Mouse (Mus musculus) thymus, postnatal 14 days (tissue): ENCODE measurements at regions not wholly inside any gene's neighbourhood (a gene's known extent, or its start where the extent isn't known, plus 50 kb on each side); places are given as distances from the start of the nearest gene placed in this dataset.

Experiments
- DNase-seq: peaks from one replicate; pipeline ENCODE4 v3.0.0; 2021

GRCm38 (mm10) chr6:67113686-67114278 is 76.5 kb upstream of the Gadd45a start:
- DNase-seq = peak; percentile 42

- no peak for DNase-seq
These were observed 76.0 kb upstream of the Gadd45a start for GRCm38 (mm10) chr6:67113261-67113660.

- DNase-seq = no peak
These were observed 75.1 kb upstream of the Gadd45a start for GRCm38 (mm10) chr6:67112311-67112710.

GRCm38 (mm10) chr6:67111581-67111980 is 74.3 kb upstream of the Gadd45a start:
- no peak for DNase-seq

- no peak for DNase-seq
These were observed 73.1 kb upstream of the Gadd45a start for GRCm38 (mm10) chr6:67110391-67110790.

GRCm38 (mm10) chr6:67109774-67110173 is 72.5 kb upstream of the Gadd45a start:
- DNase-seq = no peak

- DNase-seq = no peak
These were observed 70.3 kb upstream of the Gadd45a start for GRCm38 (mm10) chr6:67107517-67107916.

GRCm38 (mm10) chr6:67106493-67106892 is 69.2 kb upstream of the Gadd45a start:
- DNase-seq = no peak

- no peak for DNase-seq
These were observed 68.1 kb upstream of the Gadd45a start for GRCm38 (mm10) chr6:67105386-67105785.

GRCm38 (mm10) chr6:67104205-67104604 is 66.9 kb upstream of the Gadd45a start:
- DNase-seq = no peak

- no peak for DNase-seq
These were observed 65.4 kb upstream of the Gadd45a start for GRCm38 (mm10) chr6:67102541-67103134.

GRCm38 (mm10) chr6:67102014-67102413 is 64.8 kb upstream of the Gadd45a start:
- peak; percentile 27 for DNase-seq

GRCm38 (mm10) chr6:67094426-67094825 is 57.2 kb upstream of the Gadd45a start:
- peak; percentile 54 for DNase-seq

GRCm38 (mm10) chr6:67093128-67093527 is 55.9 kb upstream of the Gadd45a start:
- no peak for DNase-seq

GRCm38 (mm10) chr6:67090150-67090549 is 52.9 kb upstream of the Gadd45a start:
- no peak for DNase-seq

GRCm38 (mm10) chr6:67089530-67090140 is 52.4 kb upstream of the Gadd45a start:
- peak; percentile 25 for DNase-seq

- no peak for DNase-seq
These were observed 51.6 kb upstream of the Gadd45a start for GRCm38 (mm10) chr6:67088741-67089455.

- DNase-seq = no peak
These were observed 50.7 kb upstream of the Gadd45a start for GRCm38 (mm10) chr6:67087837-67088440.

- DNase-seq = no peak
These were observed 50.1 kb upstream of the Gadd45a start for GRCm38 (mm10) chr6:67087393-67087792.
